Mouse (Mus musculus) lung, embryonic 16.5 days (tissue): ENCODE measurements at regions not wholly inside any gene's neighbourhood (a gene's known extent, or its start where the extent isn't known, plus 50 kb on each side); places are given as distances from the start of the nearest gene placed in this dataset.

Experiments used
- ATAC-seq: fragments of 200-750 bp; cut with Nextera tagmentation; 2 replicates; pipeline ENCODE4 v1.8.0; 2017; ENCODE audit warnings: low read depth, mild to moderate bottlenecking, moderate library complexity
- H3K27ac ChIP-seq: fragments of 300-500 bp; sonication (generic); 2 replicates; pipeline ENCODE4 v1.5.1; 2014; ENCODE audit warnings: mild to moderate bottlenecking, control low read depth, low read length
- H3K27me3 ChIP-seq: fragments of 300-500 bp; sonication (generic); 2 replicates; pipeline ENCODE4 v1.6.1; 2014; ENCODE audit warnings: low read depth, low read length, mixed read lengths; ENCODE audit not compliant: control insufficient read depth, insufficient read depth
- H3K36me3 ChIP-seq: fragments of 300-500 bp; sonication (generic); 2 replicates; pipeline ENCODE4 v1.6.1; 2014; ENCODE audit warnings: low read length; ENCODE audit not compliant: control insufficient read depth, insufficient read depth
- H3K4me1 ChIP-seq: fragments of 300-500 bp; sonication (generic); replicated peaks from 2 replicates; pipeline ENCODE4 v1.6.1; 2014; ENCODE audit warnings: low read length, mixed read lengths; ENCODE audit not compliant: control insufficient read depth, insufficient read depth
- H3K4me2 ChIP-seq: fragments of 300-500 bp; sonication (generic); 2 replicates; pipeline ENCODE4 v1.6.1; 2014; ENCODE audit warnings: low read depth, low read length, control low read depth
- H3K4me3 ChIP-seq: fragments of 300-500 bp; sonication (generic); 2 replicates; pipeline ENCODE4 v1.5.1; 2014; ENCODE audit warnings: mild to moderate bottlenecking, low read length, control low read depth
- H3K9ac ChIP-seq: fragments of 300-500 bp; sonication (generic); 2 replicates; pipeline ENCODE4 v1.6.1; 2014; ENCODE audit warnings: low read length, control low read depth
- H3K9me3 ChIP-seq: fragments of 300-500 bp; sonication (generic); 2 replicates; pipeline ENCODE4 v1.6.1; 2016; ENCODE audit warnings: low read length; ENCODE audit not compliant: control insufficient read depth
- WGBS: fragments of 180-500 bp; shearing (Covaris S2); extraction: QIAGEN DNeasy Blood & Tissue Kit; methylation state at CpG from one replicate; pipeline ENCODE4 v1.1.7; 2014; 5-methylcytosine and 5-hydroxymethylcytosine counted together

- peak; percentile 91 for ATAC-seq
- H3K36me3 ChIP-seq = no peaks in the 10 kb centered on the region
- 12% methylated on average over 25 of the region's 25 CpGs for WGBS
- no peaks in the 10 kb centered on the region for H3K27me3 ChIP-seq
- H3K9me3 ChIP-seq = no peaks in the 10 kb centered on the region
- H3K4me2 ChIP-seq = peak overlapping the region; percentile 9; the same call in 1 of the 2 replicates
- H3K9ac ChIP-seq = peak overlapping the region; percentile 38
- peaks cover 31% of the 10 kb centered on the region for H3K4me1 ChIP-seq
- peak overlapping the region; percentile 96 for H3K27ac ChIP-seq
- H3K4me3 ChIP-seq = no peak overlapping the region
These were observed 142.0 kb upstream of the Irf2bp2 start for GRCm38 (mm10) chr8:126735488-126736440.

GRCm38 (mm10) chr8:126734743-126735487 lies 141.1 kb upstream of the Irf2bp2 start:
- no peaks in the 10 kb centered on the region for H3K27me3 ChIP-seq
- H3K4me1 ChIP-seq = peaks cover 29% of the 10 kb centered on the region
- no peak overlapping the region for H3K4me3 ChIP-seq
- ATAC-seq = no peak
- WGBS = 49% methylated on average over 7 of the region's 7 CpGs
- peak overlapping the region; percentile 33; the same call in 1 of the 2 replicates for H3K9ac ChIP-seq
- peak overlapping the region; percentile 96 for H3K27ac ChIP-seq
- 0 out of 2 replicates have a peak overlapping the region, but pooled peaks have one; percentile 9 for H3K4me2 ChIP-seq
- H3K36me3 ChIP-seq = no peaks in the 10 kb centered on the region
- H3K9me3 ChIP-seq = no peaks in the 10 kb centered on the region

DNA sequence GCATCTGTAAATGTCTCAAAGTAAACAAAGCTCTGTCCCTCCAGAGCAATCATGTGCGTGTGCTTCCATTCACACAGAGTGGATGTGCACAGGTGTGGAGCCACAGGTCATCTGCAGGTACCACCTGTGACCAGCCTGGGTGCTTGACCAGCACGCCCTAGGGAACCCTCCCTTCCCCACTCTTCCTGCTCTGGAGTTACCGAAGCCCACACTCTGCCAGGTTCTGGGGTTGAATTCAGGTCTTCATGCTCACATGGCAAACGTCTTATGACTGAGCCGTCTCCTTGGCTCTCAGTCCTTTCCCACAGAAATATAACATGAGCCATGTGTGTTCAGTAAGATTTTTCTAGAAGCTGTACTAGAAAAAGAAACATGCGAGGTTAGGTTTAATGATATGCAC lies 140.0 kb upstream of the Irf2bp2 start:
- H3K9ac ChIP-seq = no peak overlapping the region
- ATAC-seq = no peak
- H3K4me1 ChIP-seq = peaks cover 35% of the 10 kb centered on the region
- H3K27ac ChIP-seq = no peak overlapping the region
- no peaks in the 10 kb centered on the region for H3K36me3 ChIP-seq
- H3K27me3 ChIP-seq = no peaks in the 10 kb centered on the region
- no peak overlapping the region for H3K4me3 ChIP-seq
- WGBS = 74% methylated on average over 6 of the region's 6 CpGs
- no peaks in the 10 kb centered on the region for H3K9me3 ChIP-seq
- no peak overlapping the region for H3K4me2 ChIP-seq

DNA sequence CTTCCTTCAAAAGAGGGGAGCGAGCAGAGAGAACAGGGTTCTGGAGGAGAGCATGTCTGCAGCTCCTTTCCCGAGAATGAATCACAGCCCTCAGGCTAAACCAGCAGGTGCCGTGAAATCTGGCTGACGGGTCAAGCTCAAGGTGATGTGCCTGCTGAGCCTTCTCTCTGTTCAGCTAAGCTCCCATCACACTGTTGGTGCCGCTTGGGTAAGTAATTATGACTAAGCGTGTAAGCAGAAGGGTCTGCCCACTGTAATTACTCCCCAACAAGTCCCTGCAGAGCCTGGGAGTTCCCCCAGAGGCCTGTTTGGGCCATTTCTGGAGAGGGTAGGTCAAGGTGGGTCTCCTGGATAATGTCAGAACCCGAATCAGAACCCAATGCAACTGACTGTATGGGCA lies 139.5 kb upstream of the Irf2bp2 start:
- WGBS = 77% methylated on average over 7 of the region's 7 CpGs
- Histone ChIP-seq H3K27ac (no peak overlapping the region), H3K27me3 (no peaks in the 10 kb centered on the region), H3K4me3 (no peak overlapping the region), H3K9me3 (no peaks in the 10 kb centered on the region), H3K9ac (no peak overlapping the region), H3K36me3 (no peaks in the 10 kb centered on the region), H3K4me1 (peaks cover 40% of the 10 kb centered on the region), H3K4me2 (no peak overlapping the region)
- no peak for ATAC-seq

- Histone ChIP-seq H3K4me3 (no peak overlapping the region), H3K27me3 (no peaks in the 10 kb centered on the region), H3K4me2 (no peak overlapping the region), H3K9ac (no peak overlapping the region), H3K4me1 (peaks cover 20% of the 10 kb centered on the region), H3K36me3 (no peaks in the 10 kb centered on the region), H3K9me3 (0 out of 2 replicates have a peak, but pooled peaks cover 2% of the 10 kb centered on the region), H3K27ac (no peak overlapping the region)
- 77% methylated on average over 3 of the region's 3 CpGs for WGBS
- ATAC-seq = no peak
These were observed 136.3 kb upstream of the Irf2bp2 start for GRCm38 (mm10) chr8:126730017-126730631.

DNA sequence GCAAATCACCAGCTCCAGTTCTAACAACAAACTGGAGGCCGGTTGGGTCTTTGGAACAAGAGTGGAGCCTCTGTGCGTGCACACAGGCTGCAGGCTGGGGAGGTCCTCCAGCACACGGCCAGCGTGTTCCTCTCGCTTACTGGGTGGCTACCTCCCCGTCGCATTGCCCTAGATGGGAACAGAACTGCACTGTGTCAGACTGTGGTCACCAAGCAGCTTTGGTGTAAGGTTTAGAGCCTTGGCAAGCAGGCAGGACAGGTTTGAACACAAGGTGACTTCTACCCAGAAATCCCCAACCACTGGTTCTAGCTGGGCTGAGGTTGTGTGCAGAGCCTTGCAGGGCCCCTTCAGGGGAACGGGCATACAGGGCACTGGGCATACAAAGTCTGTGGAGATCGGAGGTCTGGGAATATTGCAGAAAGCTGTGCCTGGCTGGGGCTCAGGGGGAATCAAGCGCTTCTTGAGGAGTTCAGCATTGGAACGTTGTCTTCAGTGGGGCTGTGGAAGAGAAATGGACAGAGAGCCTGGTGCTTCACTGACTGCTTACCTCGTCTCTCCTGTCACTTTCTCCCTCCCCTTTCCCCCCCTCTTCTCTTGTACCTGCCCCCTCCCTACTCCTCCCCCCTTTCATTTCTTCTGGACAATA lies 135.3 kb upstream of the Irf2bp2 start:
- Histone ChIP-seq H3K9me3 (0 out of 2 replicates have a peak, but pooled peaks cover 2% of the 10 kb centered on the region), H3K4me2 (no peak overlapping the region), H3K27ac (peak overlapping the region; percentile 41), H3K4me1 (peaks cover 14% of the 10 kb centered on the region), H3K27me3 (no peaks in the 10 kb centered on the region), H3K4me3 (no peak overlapping the region), H3K9ac (peak overlapping the region; percentile 29; the same call in 1 of the 2 replicates), H3K36me3 (no peaks in the 10 kb centered on the region)
- ATAC-seq = peak; percentile 17; the same call in 1 of the 2 replicates
- 65% methylated on average over 12 of the region's 12 CpGs for WGBS

DNA sequence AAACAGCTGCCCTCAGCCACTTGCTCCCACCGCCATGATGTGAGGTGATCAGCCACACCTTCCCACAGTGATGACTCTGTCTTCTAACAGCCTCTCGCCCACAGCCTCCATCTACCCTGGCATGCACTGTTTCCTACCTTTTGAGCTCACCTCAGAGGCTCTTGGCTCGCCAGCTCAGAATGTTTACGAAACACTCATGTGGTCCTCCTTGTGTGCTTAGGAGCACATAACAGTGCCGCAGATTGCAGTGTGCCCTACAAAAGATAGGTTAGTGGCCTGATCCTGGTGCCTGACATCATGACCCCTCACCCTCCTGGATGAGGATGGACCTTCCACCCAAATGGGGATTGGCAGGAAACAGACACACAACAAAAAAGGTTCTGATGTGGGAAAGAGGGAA lies 134.3 kb upstream of the Irf2bp2 start:
- H3K4me1 ChIP-seq = peaks cover 14% of the 10 kb centered on the region
- ATAC-seq = peak; percentile 39; the same call in 1 of the 2 replicates
- H3K9me3 ChIP-seq = 0 out of 2 replicates have a peak, but pooled peaks cover 2% of the 10 kb centered on the region
- H3K36me3 ChIP-seq = no peaks in the 10 kb centered on the region
- no peak overlapping the region for H3K9ac ChIP-seq
- no peaks in the 10 kb centered on the region for H3K27me3 ChIP-seq
- no peak overlapping the region for H3K4me2 ChIP-seq
- peak overlapping the region; percentile 66 for H3K27ac ChIP-seq
- WGBS = 61% methylated on average over 5 of the region's 5 CpGs
- H3K4me3 ChIP-seq = no peak overlapping the region

DNA sequence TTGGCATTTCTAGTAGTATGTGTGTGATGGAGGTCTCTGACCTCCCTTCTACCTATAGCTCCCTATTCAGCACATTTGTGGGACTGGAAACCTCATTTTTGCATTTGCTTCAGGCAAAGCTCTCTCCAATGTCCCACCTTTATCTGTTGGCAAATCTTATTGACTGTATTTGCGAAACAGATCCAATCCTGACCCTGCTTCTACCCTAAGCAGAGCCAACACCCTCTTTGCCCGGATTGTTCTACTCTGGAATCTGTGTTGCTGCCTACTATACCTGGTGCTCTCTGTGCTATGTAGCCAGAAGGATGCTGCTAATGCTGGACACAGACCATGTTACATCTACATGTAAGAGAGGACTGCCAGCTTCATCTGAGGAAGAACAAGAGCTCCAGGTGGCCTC lies 133.3 kb upstream of the Irf2bp2 start:
- peaks cover 17% of the 10 kb centered on the region for H3K4me1 ChIP-seq
- H3K4me2 ChIP-seq = no peak overlapping the region
- no peak for ATAC-seq
- 90% methylated on average over 2 of the region's 2 CpGs for WGBS
- H3K4me3 ChIP-seq = no peak overlapping the region
- no peaks in the 10 kb centered on the region for H3K27me3 ChIP-seq
- 0 out of 2 replicates have a peak, but pooled peaks cover 2% of the 10 kb centered on the region for H3K9me3 ChIP-seq
- H3K27ac ChIP-seq = no peak overlapping the region
- no peak overlapping the region for H3K9ac ChIP-seq
- H3K36me3 ChIP-seq = no peaks in the 10 kb centered on the region
